Mouse (Mus musculus) cerebellum, adult 18-20 months (tissue): ENCODE measurements around the gene Ankrd52.

Source experiments
- DNase-seq, 2 experiments: peaks; one replicate each; pipeline ENCODE4 v3.0.0; 2021

Ankrd52 gene

DNA sequence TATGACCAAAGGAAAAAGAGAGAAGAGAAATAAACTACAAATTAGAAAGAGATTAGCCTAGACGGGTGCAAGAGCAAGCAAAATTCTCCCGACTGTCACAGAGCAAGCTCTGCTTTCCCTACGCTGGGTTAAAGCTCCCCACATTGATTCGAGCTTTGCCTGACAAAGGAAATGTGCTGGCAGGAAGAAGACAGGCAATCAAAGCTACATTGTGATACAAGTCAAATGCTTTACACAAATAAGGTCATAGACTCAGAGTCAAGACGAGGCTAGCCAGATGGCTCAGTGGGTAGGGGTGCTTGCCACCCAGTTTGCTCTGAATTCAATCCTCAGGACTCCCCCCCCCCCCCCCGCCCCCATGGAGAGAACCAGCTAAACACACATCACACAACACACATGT lies 6.9 kb upstream of the Ankrd52 start:
- DNase-seq = no peak

- DNase-seq = no peak
These were observed 6.3 kb upstream of the Ankrd52 start for GRCm38 (mm10) chr10:128370601-128371000.

DNA sequence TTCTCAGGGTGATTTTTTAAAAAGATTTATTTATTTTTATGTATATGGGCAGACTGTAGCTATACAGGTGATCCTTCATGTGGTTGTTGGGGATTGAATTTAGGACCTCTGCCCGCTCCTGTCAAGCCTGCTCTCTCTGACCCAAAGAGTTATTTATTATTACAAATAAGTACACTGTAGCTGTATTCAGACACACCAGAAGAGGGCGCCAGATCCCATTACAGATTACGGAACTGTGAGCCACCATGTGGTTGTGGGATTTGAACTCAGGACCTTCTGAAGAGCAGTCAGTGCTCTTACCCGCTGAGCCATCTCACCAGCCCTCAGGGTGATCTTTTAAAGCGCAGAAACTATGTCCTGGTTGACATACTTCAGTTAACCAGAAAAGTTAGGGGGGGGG lies 4.8 kb upstream of the Ankrd52 start:
- no peak for DNase-seq

GRCm38 (mm10) chr10:128372989-128373748 lies 3.7 kb upstream of the Ankrd52 start:
- DNase-seq = no peak

DNA sequence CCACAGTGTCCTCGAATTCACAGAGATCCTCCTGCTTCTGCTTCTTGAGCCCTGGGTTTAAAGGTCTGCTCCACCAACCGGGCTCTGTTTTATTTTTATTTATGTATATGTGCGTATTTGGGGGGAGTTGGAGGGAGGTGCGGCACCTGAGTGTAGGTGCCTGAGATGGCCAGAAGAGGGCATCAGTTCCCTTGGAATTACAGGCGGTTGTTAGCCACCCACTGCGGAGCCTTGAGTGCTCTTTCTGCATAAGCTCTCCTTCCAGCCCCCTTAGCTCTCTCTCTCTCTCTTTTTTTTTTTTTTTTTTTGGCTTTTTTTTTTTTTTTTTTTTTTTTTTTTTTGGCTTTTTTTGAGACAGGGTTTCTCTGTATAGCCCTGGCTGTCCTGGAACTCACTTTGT lies 2.5 kb upstream of the Ankrd52 start:
- DNase-seq = no peak

DNA sequence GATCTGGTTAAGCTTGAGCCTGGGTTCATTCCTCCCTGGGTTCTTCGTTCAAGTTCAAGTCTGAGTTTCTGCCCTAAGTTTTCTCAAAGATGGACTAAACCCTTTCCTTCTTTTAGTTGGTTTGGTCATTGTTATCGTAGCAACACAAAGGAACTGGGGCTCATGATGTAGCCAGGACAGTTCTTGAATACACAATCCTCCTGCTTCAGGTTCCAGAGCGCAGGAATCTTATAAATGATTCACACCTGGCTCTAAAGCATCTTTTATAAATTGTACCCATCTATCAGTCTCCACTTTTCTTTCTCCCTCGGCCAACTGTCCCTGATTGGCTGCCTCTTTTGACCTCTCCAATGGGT lies 838 bp upstream of the Ankrd52 start:
- no peak for DNase-seq

- DNase-seq = peak in 1 of 2 experiments; percentile 49
These were observed 466 bp downstream of the Ankrd52 start for GRCm38 (mm10) chr10:128377222-128377939.

- DNase-seq = no peak
These were observed 1.1 kb downstream of the Ankrd52 start for GRCm38 (mm10) chr10:128377940-128378448.

DNA sequence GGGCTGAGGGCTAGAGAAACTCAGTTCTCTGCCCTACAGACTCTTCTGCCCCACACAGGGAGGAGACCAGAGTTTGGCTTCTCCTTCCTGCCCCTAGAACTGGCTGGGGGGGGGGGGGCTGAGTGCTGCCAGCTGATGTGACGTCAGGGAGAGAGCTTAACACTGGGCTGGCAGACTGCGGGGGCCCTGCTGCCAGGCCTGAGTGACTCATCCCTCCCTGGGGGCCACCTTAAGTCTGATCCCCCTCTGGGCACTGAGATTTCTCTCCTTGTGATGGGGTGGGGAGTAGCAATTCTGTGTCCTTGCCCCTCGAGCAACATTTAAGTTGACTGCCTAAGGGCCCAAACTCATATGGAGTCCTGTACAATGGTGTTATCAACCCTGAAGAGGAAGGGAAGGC lies 1.5 kb downstream of the Ankrd52 start:
- DNase-seq = peak in 1 of 2 experiments; percentile 28

- peak in 1 of 2 experiments; percentile 27 for DNase-seq
These were observed 2.3 kb downstream of the Ankrd52 start for GRCm38 (mm10) chr10:128379260-128379659.

- no peak for DNase-seq
These were observed 3.6 kb downstream of the Ankrd52 start for GRCm38 (mm10) chr10:128380565-128380964.

DNA sequence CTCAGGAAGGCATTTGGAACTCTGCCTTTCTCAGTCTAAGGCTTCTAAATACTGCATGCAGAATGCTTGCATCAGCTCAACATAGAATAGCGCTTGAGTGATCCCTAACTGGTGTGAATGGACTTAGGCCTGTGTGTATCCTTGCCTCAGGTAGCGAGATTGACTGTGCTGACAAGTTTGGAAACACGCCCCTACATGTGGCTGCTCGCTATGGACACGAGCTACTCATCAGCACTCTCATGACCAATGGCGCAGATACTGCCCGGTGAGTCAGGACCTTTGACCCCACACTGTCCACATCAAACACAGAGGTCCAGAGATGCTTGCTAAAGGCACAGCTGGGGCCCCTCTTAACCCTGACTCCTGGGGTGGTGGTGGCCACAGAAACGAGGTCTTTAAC lies 5.6 kb downstream of the Ankrd52 start:
- DNase-seq = no peak

GRCm38 (mm10) chr10:128385902-128386301 lies 9.0 kb downstream of the Ankrd52 start:
- no peak for DNase-seq

- peak in 1 of 2 experiments; percentile 26 for DNase-seq
These were observed 12.0 kb downstream of the Ankrd52 start for GRCm38 (mm10) chr10:128388941-128389340.

DNA sequence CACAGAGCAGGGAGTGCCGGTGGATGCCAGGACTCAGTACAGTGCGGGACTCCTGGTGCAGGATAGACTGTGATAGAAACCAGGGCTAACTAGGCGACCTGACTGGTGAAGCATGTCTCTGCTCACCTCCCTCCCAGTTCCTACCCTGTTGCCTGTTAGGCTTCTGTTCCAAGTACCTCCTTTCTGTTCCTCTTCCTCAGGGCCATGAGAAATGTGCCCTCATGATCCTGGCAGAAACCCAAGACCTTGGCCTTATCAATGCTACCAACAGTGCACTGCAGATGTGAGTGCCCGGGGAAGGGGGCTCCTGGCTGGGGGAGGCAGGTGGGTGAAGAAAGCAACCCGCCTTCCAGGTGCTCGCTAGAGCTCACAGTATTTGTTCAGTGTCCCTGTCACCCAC lies 12.7 kb downstream of the Ankrd52 start:
- DNase-seq = no peak

DNA sequence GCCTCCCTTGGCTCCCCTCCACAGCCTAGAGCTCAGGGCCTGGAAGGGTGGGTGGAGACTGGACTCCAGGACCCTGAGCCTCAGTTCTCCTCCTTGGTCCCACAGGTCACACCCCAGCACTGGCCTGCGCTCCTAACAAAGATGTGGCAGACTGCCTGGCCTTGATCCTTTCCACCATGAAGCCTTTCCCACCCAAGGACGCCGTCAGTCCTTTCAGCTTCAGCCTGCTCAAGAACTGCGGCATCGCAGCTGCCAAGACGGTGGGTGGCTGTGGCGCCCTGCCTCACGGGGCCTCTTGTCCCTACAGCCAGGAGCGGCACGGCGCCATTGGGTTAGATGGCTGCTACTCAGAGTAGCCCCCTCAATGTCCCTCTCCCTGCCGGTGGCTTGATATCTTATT lies 13.5 kb downstream of the Ankrd52 start:
- no peak for DNase-seq

DNA sequence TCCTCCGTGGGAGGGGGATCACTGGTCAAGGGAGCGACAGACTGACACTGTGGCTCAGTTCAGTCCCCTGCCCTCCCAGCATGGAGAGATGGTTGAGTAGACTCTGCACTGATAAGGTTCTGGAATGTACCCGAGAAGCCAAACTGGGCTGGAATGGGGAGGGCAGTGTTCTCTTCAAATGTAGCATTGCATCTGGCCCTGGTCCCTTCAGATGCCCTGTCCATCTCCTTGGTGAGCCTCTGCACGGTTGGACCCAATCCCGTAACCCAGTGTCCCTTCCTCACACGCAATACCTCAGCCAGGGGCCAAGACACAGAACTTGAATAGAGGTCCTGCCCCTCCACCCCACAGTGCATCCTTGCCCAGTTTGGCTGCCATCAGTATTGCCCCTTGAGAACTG lies 14.9 kb downstream of the Ankrd52 start:
- no peak for DNase-seq

DNA sequence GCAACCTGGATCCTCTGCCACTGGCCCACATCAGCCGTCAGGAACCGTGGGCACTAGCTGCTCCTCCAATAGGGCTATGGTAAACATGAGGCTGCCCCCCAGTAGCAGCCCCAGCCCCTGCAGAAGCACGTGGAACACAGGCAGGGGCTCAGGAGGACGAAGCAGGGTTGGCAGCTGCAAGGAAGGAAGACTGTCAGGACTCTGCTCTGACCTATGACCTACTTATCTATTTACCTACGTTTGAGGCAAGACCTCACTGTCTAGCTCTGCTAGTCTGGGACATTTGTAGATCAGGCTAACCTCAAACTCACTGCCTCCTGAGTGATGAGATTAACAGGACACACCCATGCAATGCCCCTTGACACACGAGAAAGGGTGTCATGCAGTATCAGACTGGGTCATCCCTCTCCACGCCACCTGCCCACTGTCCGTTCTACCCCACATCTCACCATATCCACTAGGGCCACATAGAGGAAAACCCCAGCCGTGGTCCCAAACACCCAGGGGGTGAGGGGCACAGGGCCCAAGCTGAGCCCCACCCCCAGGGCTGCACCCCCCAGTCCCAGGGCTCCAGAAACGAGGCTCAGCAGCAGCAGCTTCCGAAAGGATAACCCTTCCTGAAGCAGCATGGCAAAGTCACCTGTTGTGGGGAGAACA lies 19.2 kb downstream of the Ankrd52 start:
- DNase-seq = no peak

DNA sequence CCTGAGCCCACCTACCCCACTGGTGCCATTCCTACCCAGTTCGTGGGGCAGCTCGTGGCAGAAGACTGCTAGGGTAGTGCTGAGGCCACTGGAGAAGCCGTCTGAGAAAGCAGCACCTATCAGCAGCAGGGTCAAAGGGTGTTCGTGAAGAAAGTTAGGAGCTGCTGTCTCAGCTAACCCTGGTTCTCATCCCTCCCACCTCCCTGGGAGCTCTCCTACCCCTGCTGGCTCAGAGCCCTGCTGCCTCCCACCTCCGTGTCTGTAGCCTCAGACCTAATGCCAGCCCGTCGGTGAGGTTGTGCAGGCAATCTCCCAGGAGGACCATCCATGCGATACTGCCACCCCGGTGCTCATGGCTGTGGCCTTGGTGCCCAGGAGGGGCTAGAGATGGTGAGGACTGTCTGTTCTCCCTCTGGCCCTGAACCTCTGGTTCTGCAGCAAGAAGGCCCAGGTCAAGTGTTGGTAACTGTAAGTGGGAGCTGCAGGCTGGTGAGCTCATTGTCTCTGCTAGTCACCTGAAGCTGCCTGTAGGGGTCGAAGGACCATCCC lies 19.9 kb downstream of the Ankrd52 start:
- DNase-seq = no peak

DNA sequence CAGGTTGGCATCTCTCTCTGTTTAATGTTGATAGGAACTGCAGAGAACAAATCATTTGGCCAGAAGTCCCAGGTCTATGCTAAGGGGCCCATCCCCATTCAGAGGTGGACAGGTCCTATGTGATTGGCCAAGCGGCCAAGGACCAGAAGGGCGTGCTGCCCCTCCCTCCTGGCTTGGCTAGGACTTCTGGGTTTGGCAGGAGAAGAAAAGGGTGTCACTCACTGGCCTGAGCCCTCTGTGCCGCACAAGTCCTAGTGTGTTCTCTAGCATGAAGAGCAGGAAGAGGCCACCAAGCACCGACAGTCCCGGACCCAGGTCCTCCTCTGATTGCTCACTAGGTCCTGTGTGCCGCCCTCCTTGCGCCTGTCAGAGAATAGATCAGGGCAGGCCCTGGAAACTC lies 20.6 kb downstream of the Ankrd52 start:
- DNase-seq = peak; percentile 59 to 68

DNA sequence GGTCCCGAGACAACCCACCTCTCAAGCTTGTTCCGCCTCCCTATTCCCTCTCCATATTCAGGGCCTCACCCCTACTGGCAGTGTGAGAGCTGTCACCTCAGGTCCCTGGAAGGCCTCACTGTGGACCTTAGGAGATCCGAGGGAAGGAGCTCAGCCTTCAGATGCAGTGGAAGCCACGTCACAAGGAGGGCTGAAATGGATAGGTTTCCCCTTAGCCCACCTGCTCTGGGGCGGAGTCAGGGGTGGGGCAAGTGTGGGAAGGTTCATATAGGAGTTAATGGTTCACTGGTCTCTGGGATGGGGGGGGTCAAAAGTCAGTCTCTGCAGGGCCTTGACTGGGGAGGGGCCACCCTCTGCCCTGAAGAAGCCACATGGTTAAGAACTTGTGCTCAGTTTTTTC lies 23.4 kb downstream of the Ankrd52 start:
- no peak for DNase-seq

GRCm38 (mm10) chr10:128401056-128401455 lies 24.1 kb downstream of the Ankrd52 start, which contains the start of gene Slc39a5:
Gene Slc39a5 (minus strand): TSS chr10:128401229.
- no peak for DNase-seq

DNA sequence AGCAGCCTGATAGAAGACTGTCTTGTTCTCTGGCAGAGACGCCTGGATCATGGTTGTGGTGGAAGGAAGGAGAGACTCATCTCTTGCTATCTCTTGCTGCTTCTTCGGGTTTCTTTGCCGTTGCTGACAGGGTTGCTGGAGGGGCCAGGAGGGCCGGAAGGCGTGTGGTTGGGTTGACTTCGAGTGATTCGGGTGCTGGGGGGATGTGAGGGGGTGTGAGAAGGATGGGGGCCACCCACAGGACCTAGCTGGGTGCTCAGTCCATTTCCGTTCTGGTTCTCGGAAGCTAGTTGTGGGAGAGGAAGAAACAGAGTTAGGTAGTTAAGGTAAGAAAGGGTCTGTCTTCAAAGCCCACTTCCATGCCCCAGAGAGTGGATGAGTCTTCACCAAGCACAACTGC lies 24.7 kb downstream of the Ankrd52 start:
- DNase-seq = no peak
